ENCODE assay signal across 28 mouse cellular contexts in the genomic region with DNA sequence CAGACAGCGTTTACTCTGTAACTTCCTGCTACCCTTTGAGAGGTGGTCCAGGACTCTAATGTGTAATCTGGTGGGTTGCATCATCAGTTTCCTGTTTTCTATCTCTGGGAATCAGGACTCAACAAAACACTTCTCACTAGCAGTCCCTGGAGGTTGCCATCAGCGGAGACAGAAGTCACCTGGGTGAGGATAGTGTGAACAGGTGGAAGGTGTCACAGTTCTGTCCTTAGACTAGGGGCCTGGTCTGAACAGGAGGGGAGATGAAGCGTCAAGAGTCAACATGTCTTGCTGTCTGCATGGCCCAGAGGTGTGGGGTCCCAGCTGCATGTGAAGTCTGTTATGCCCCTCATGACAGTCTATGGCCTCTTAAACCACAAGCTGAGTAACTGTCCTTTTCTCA. TPM values are rescaled to one million over a fixed set of nuclear protein-coding genes. Genes with fewer than 3 reads are reported as not detected.
A peak's percentile ranks its signal among the peaks of the same experiment; 100 is the strongest.
DNase-seq lines count a peak whose midpoint lies in the region; ATAC-seq and TF ChIP-seq lines count a peak whose summit lies in the region.
"Had no signal": no experiment of that assay in that cellular context is flagged by ENCODE, and none has a peak within 500 bp of the region (broad histone marks: within the 10 kb centered on the region; RNA-seq: fewer than 3 reads in every experiment).

No protein-coding gene starts in this region.

- no peak for ATAC-seq in lung, postnatal 0 days
- ATAC-seq in megakaryocyte, adult 5-6 weeks (ENCODE audit: poor library complexity, severe bottlenecking) = peak; percentile 38
- ATAC-seq: forebrain, embryonic 14.5 days; intestine, postnatal 0 days had no signal

- 87% methylated on average over 3 of the region's 3 CpGs for WGBS in heart, adult 2 months
- 60% methylated on average over 3 of the region's 3 CpGs for WGBS in lung, postnatal 0 days

- no peaks in the 10 kb centered on the region for H3K9me3 ChIP-seq in lung, postnatal 0 days (ENCODE audit: low read length)
- H3K9me3 ChIP-seq: embryonic facial prominence, embryonic 12.5 days; heart, embryonic 10.5 days; heart, embryonic 15.5 days had no signal

- H3K4me2 ChIP-seq in lung, postnatal 0 days (replicated peaks; ENCODE audit: low read depth, low read length) = no peak overlapping the region
- H3K4me2 ChIP-seq: embryonic facial prominence, embryonic 12.5 days; heart, embryonic 15.5 days; hindbrain, embryonic 14.5 days had no signal

- no peak for TF ChIP-seq EP300 in heart, adult 2 months (IDR thresholded peaks at IDR 0.05; ENCODE audit: insufficient read depth, low read depth, low read length)
- TF ChIP-seq EP300 in lung, postnatal 0 days (IDR thresholded peaks at IDR 0.05) = 0 out of 2 replicates have a peak, but pooled peaks have one; percentile 11

- TF ChIP-seq CTCF in heart, adult 2 months (IDR thresholded peaks at IDR 0.05) = no peak
- TF ChIP-seq CTCF in lung, postnatal 0 days (IDR thresholded peaks at IDR 0.05) = no peak
- no peak for TF ChIP-seq CTCF in bone marrow macrophage, adult 2 months (IDR thresholded peaks at IDR 0.05; ENCODE audit: low read depth, low read length)

- no peak overlapping the region for H3K4me3 ChIP-seq in heart, adult 2 months
- H3K4me3 ChIP-seq in lung, postnatal 0 days (ENCODE audit: low read depth, low read length) = no peak overlapping the region
- H3K4me3 ChIP-seq in bone marrow macrophage, adult 2 months (ENCODE audit: insufficient read depth, low read length) = no peak overlapping the region
- H3K4me3 ChIP-seq: embryonic facial prominence, embryonic 12.5 days; heart, embryonic 10.5 days; heart, embryonic 15.5 days had no signal

- DNase-seq in heart, adult 11 months = peak; percentile 91
- DNase-seq in heart, adult 2 months = no peak
- peak; percentile 50 for DNase-seq in lung, postnatal 0 days (ENCODE audit: low spot score)
- no peak for DNase-seq in lung, postnatal 4 days
- no peak for DNase-seq in thymus, postnatal 10 days (ENCODE audit: low spot score in 2 of 2)
- DNase-seq in heart, postnatal 10 days = no peak
- DNase-seq: adrenal gland, adult 8-10 months; cerebellum, adult 11 months; cerebellum, adult 9-10 months; cerebellum, postnatal 36 days; gastrocnemius, postnatal 36 days; kidney, adult 9 months; kidney, postnatal 14 days; midbrain, embryonic 14.5 days; thymus, adult 18-20 months; thymus, postnatal 36 days had no signal

- no peak overlapping the region; the same call in 1 of the 2 replicates for H3K27ac ChIP-seq in heart, adult 2 months
- H3K27ac ChIP-seq in lung, postnatal 0 days (ENCODE audit: low read length) = peak overlapping the region; percentile 32; the same call in 1 of the 2 replicates
- peak overlapping the region; percentile 97 for H3K27ac ChIP-seq in bone marrow macrophage, adult 2 months (ENCODE audit: insufficient read depth, low read depth, low read length)
- H3K27ac ChIP-seq: embryonic facial prominence, embryonic 12.5 days; heart, embryonic 10.5 days; heart, embryonic 15.5 days; hindbrain, embryonic 14.5 days had no signal

- no peak for TF ChIP-seq POLR2A in heart, adult 2 months (IDR thresholded peaks at IDR 0.05; ENCODE audit: insufficient read depth, low read depth, low read length)
- TF ChIP-seq POLR2A in bone marrow macrophage, adult 2 months (IDR thresholded peaks at IDR 0.05; ENCODE audit: borderline replicate concordance, low read depth, low read length) = no peak

- intact Hi-C loops in heart, adult 2 months (cut with DNase I) = no loop called here
- intact Hi-C loops in heart, postnatal 10 days (cut with DNase I) = no loop called here

- no peaks in the 10 kb centered on the region for H3K36me3 ChIP-seq in heart, adult 2 months (ENCODE audit: control insufficient read depth, insufficient read depth, low read length)
- H3K36me3 ChIP-seq in lung, postnatal 0 days (ENCODE audit: insufficient read depth, low read length) = no peaks in the 10 kb centered on the region
- H3K36me3 ChIP-seq: embryonic facial prominence, embryonic 12.5 days; G1E; heart, embryonic 10.5 days; heart, embryonic 15.5 days had no signal

- no peaks in the 10 kb centered on the region for H3K79me2 ChIP-seq in heart, adult 2 months (replicated peaks; ENCODE audit: control insufficient read depth, insufficient read depth, low read length)

- no peaks in the 10 kb centered on the region for H3K27me3 ChIP-seq in heart, adult 2 months (ENCODE audit: control insufficient read depth, insufficient read depth, low read length)
- H3K27me3 ChIP-seq in lung, postnatal 0 days (replicated peaks; ENCODE audit: insufficient read depth, low read length) = no peaks in the 10 kb centered on the region
- H3K27me3 ChIP-seq: embryonic facial prominence, embryonic 12.5 days; heart, embryonic 15.5 days had no signal

- H3K9ac ChIP-seq in heart, adult 2 months (ENCODE audit: low read depth, low read length) = no peak overlapping the region
- no peak overlapping the region for H3K9ac ChIP-seq in lung, postnatal 0 days (replicated peaks; ENCODE audit: low read depth)
- H3K9ac ChIP-seq: embryonic facial prominence, embryonic 12.5 days; heart, embryonic 15.5 days; hindbrain, embryonic 14.5 days had no signal

- H3K4me1 ChIP-seq in heart, adult 2 months (ENCODE audit: control insufficient read depth, insufficient read depth, low read length) = peaks cover 4% of the 10 kb centered on the region; the same call in 1 of the 2 replicates
- peaks cover 13% of the 10 kb centered on the region; the same call in 1 of the 2 replicates for H3K4me1 ChIP-seq in lung, postnatal 0 days (ENCODE audit: insufficient read depth, low read depth, low read length)
- H3K4me1 ChIP-seq in bone marrow macrophage, adult 2 months (ENCODE audit: control insufficient read depth, insufficient read depth, low read length) = peaks cover 45% of the 10 kb centered on the region

RNA-seq across cellular contexts. Expression of a gene that starts 27.5 kb away (rescaled TPM):
- total RNA-seq in heart, adult 2 months (2021) = 1,000 to 10,000 TPM; 2,956 to 3,430 TPM
- 2,611 and 2,797 TPM in 2 replicates for polyA plus RNA-seq in heart, adult 2 months (2012; rRNA removed)
- 3,752 and 3,783 TPM in 2 replicates for polyA plus RNA-seq in lung, postnatal 0 days (2015; fragmentation: Nextera tagmentation; extraction: Ambion mirVana)
- 20,335 and 20,363 TPM in 2 replicates for polyA plus RNA-seq in bone marrow macrophage, adult 2 months (2012; ENCODE audit: insufficient read depth, insufficient read length, missing spikeins)
- 1,271 and 1,296 TPM in 2 replicates for total RNA-seq in megakaryocyte, adult 5-6 weeks (2015)
- total RNA-seq in megakaryocyte, adult 5-6 weeks (2017) = 513 and 615 TPM in 2 replicates
- total RNA-seq in heart, postnatal 10 days (2021) = 1,000 to 10,000 TPM; 1,753 to 1,826 TPM

RNA-seq across cellular contexts. Expression of a gene that starts 48.5 kb away (rescaled TPM):
- total RNA-seq in heart, adult 2 months (2021) = under 1 TPM; 0.10 to 0.11 TPM
- 0.45 and 0.47 TPM in 2 replicates for polyA plus RNA-seq in heart, adult 2 months (2012; rRNA removed)
- polyA plus RNA-seq in lung, postnatal 0 days (2015; fragmentation: Nextera tagmentation; extraction: Ambion mirVana) = 2.0 and 2.3 TPM in 2 replicates
- 0.44 and 2.3 TPM in 2 replicates for polyA plus RNA-seq in bone marrow macrophage, adult 2 months (2012; ENCODE audit: insufficient read depth, insufficient read length, missing spikeins)
- not detected in 2 replicates for total RNA-seq in megakaryocyte, adult 5-6 weeks (2015)
- not detected in 2 replicates for total RNA-seq in megakaryocyte, adult 5-6 weeks (2017)
- total RNA-seq in heart, postnatal 10 days (2021) = under 1 TPM; 0.20 to 0.36 TPM
- total RNA-seq: hematopoietic stem cell, adult 5-6 weeks; liver, adult 2 months; monocyte, adult 5-6 weeks had no signal

RNA-seq across cellular contexts. Expression of a gene that starts 48.6 kb away (rescaled TPM):
- total RNA-seq in heart, adult 2 months (2021) = 1 to 10 TPM; 5.9 to 6.5 TPM
- polyA plus RNA-seq in heart, adult 2 months (2012; rRNA removed) = 11.1 and 14.2 TPM in 2 replicates
- polyA plus RNA-seq in lung, postnatal 0 days (2015; fragmentation: Nextera tagmentation; extraction: Ambion mirVana) = 23.8 and 25.9 TPM in 2 replicates
- polyA plus RNA-seq in bone marrow macrophage, adult 2 months (2012; ENCODE audit: insufficient read depth, insufficient read length, missing spikeins) = 156 and 178 TPM in 2 replicates
- 3.1 and 5.6 TPM in 2 replicates for total RNA-seq in megakaryocyte, adult 5-6 weeks (2015)
- total RNA-seq in megakaryocyte, adult 5-6 weeks (2017) = 7.1 and 11.8 TPM in 2 replicates
- 10 to 100 TPM; 10.4 to 12.1 TPM for total RNA-seq in heart, postnatal 10 days (2021)

RNA-seq across cellular contexts. Expression of a gene that starts 53.6 kb away (rescaled TPM):
- total RNA-seq in heart, adult 2 months (2021) = 1 to 10 TPM; 2.6 to 5.5 TPM
- polyA plus RNA-seq in heart, adult 2 months (2012; rRNA removed) = 2.9 and 4.5 TPM in 2 replicates
- 9.9 and 12.8 TPM in 2 replicates for polyA plus RNA-seq in lung, postnatal 0 days (2015; fragmentation: Nextera tagmentation; extraction: Ambion mirVana)
- 146 and 159 TPM in 2 replicates for polyA plus RNA-seq in bone marrow macrophage, adult 2 months (2012; ENCODE audit: insufficient read depth, insufficient read length, missing spikeins)
- total RNA-seq in megakaryocyte, adult 5-6 weeks (2015) = 204 and 205 TPM in 2 replicates
- total RNA-seq in megakaryocyte, adult 5-6 weeks (2017) = 85.5 and 116 TPM in 2 replicates
- total RNA-seq in heart, postnatal 10 days (2021) = 10 to 100 TPM; 22.3 to 25.9 TPM

Comparison
In these comparisons a context has a peak if more than half of its experiments do, and no peak if none do; other contexts are left out.
1. DNase-seq: peak in heart, adult 11 months (single experiment) and lung, postnatal 0 days (single experiment); none in heart, adult 2 months (0 of 2), lung, postnatal 4 days (0 of 2), thymus, postnatal 10 days (0 of 2) and heart, postnatal 10 days (0 of 2).